Mouse (Mus musculus) neural tube, embryonic 15.5 days (tissue): ENCODE data around the gene Slc24a5. TPM values are rescaled to one million over a fixed set of nuclear protein-coding genes. Genes with fewer than 3 reads are reported as not detected.
"Not testable (repeated sequence)": the region's sequence is repeated elsewhere in the genome, so short reads cannot be mapped to it uniquely, and the experiment has no call there.

Experiments used
- ATAC-seq: fragments of 200-750 bp; cut with Nextera tagmentation; 2 replicates; pipeline ENCODE4 v1.8.0; 2017; ENCODE audit warnings: mild to moderate bottlenecking, moderate TSS enrichment, moderate library complexity; ENCODE audit not compliant: low FRiP score
- H3K27ac ChIP-seq: fragments of 300-500 bp; sonication (generic); replicated peaks from 2 replicates; pipeline ENCODE4 v1.5.1; 2015; ENCODE audit warnings: mild to moderate bottlenecking, inconsistent platforms
- H3K27me3 ChIP-seq: fragments of 300-500 bp; sonication (generic); replicated peaks from 2 replicates; pipeline ENCODE4 v1.6.1; 2015; ENCODE audit warnings: inconsistent platforms
- H3K36me3 ChIP-seq: fragments of 300-500 bp; sonication (generic); 2 replicates; pipeline ENCODE4 v1.6.1; 2015; ENCODE audit warnings: inconsistent platforms
- H3K4me1 ChIP-seq: fragments of 300-500 bp; sonication (generic); 2 replicates; pipeline ENCODE4 v1.6.1; 2015; ENCODE audit warnings: inconsistent platforms
- H3K4me2 ChIP-seq: fragments of 300-500 bp; sonication (generic); 2 replicates; pipeline ENCODE4 v1.6.1; 2015; ENCODE audit warnings: inconsistent platforms, mild to moderate bottlenecking, moderate library complexity
- H3K4me3 ChIP-seq: fragments of 300-500 bp; sonication (generic); replicated peaks from 2 replicates; pipeline ENCODE4 v1.5.1; 2015; ENCODE audit warnings: mild to moderate bottlenecking, inconsistent platforms
- H3K9ac ChIP-seq: fragments of 300-500 bp; sonication (generic); replicated peaks from 2 replicates; pipeline ENCODE4 v1.6.1; 2015; ENCODE audit warnings: mild to moderate bottlenecking, inconsistent platforms
- H3K9me3 ChIP-seq: fragments of 300-500 bp; sonication (generic); replicated peaks from 2 replicates; pipeline ENCODE4 v1.6.1; 2016; ENCODE audit warnings: inconsistent platforms
- WGBS: fragments of 180-500 bp; shearing (Covaris S2); methylation state at CpG from one replicate; pipeline ENCODE4 v1.1.7; 2015; ENCODE audit warnings: mixed read lengths; 5-methylcytosine and 5-hydroxymethylcytosine counted together
- polyA plus RNA-seq: library from polyadenylated mRNA; unstranded; fragments of >200 nt; fragmentation: Nextera tagmentation; extraction: Ambion mirVana; gene quantifications from 2 replicates; pipeline ENCODE4 v1.2.1, GENCODE M21; 2015

Gene Slc24a5
- polyA plus RNA-seq, 1 experiment from 2014 or later: 5.0 TPM

DNA sequence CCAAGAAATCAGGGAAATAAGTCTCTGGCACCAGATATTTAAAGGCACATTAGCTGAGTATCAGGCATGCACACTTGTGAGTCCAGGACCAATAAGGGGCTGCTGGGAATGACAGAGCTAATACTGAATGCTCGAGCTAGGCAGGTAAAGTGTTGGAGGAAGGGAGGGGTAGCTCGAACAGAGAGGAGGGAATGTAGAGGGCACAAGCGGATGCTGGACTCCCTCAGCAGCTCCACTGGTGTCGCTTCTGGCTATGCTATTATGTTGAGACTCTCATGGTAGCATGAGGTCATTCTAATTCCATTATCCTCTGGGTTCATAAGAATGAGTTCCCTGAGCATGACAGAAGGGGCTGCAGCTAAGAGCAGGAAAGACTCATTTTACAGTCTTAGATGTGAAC is 5.0 kb upstream of the Slc24a5 start:
- no peaks in the 10 kb centered on the region for H3K27me3 ChIP-seq
- ATAC-seq: no peak
- H3K9me3 ChIP-seq: no peaks in the 10 kb centered on the region
- no peaks in the 10 kb centered on the region for H3K4me1 ChIP-seq
- WGBS: 64% methylated on average over 4 of the region's 4 CpGs
- no peaks in the 10 kb centered on the region for H3K36me3 ChIP-seq
- H3K4me2 ChIP-seq: no peak overlapping the region
- no peak overlapping the region for H3K4me3 ChIP-seq
- no peak overlapping the region for H3K9ac ChIP-seq
- no peak overlapping the region for H3K27ac ChIP-seq

DNA sequence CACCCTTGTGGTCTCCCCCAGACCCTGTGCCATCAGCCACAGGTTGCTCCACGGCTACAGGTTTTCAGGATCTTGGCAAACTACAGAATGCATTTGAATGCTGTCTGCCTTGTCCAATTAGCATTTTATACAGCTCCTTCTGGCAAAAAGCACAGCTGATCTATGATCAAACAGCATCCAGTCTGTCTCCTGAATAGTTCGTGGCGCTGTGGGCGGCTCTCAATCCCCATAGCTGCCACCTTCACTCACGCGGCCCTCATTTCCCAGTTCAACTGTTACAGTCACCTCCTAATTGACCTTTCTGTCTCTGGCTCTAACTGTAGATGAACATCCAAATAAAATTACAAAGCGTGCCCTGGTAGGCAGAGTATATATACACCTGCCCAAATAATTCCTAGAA is 551 bp upstream of the Slc24a5 start:
- no peak overlapping the region for H3K4me2 ChIP-seq
- H3K4me3 ChIP-seq: no peak overlapping the region
- no peaks in the 10 kb centered on the region for H3K9me3 ChIP-seq
- WGBS: 76% methylated on average over 7 of the region's 7 CpGs
- H3K27ac ChIP-seq: no peak overlapping the region
- H3K4me1 ChIP-seq: no peaks in the 10 kb centered on the region
- no peak for ATAC-seq
- no peaks in the 10 kb centered on the region for H3K27me3 ChIP-seq
- no peaks in the 10 kb centered on the region for H3K36me3 ChIP-seq
- no peak overlapping the region for H3K9ac ChIP-seq

- no peak overlapping the region for H3K4me2 ChIP-seq
- no peaks in the 10 kb centered on the region for H3K4me1 ChIP-seq
- no peak overlapping the region for H3K9ac ChIP-seq
- WGBS: 90% methylated on average over 12 of the region's 12 CpGs
- H3K27me3 ChIP-seq: no peaks in the 10 kb centered on the region
- H3K36me3 ChIP-seq: no peaks in the 10 kb centered on the region
- H3K4me3 ChIP-seq: no peak overlapping the region
- no peak overlapping the region for H3K27ac ChIP-seq
- ATAC-seq: no peak
- no peaks in the 10 kb centered on the region for H3K9me3 ChIP-seq
Observed at GRCm38 (mm10) chr2:125068696-125069095, 772 bp downstream of the Slc24a5 start.

- 84% methylated on average over 3 of the region's 3 CpGs for WGBS
- no peak overlapping the region for H3K4me3 ChIP-seq
- no peak overlapping the region for H3K4me2 ChIP-seq
- no peaks in the 10 kb centered on the region for H3K9me3 ChIP-seq
- H3K9ac ChIP-seq: no peak overlapping the region
- H3K27me3 ChIP-seq: no peaks in the 10 kb centered on the region
- H3K36me3 ChIP-seq: no peaks in the 10 kb centered on the region
- no peak overlapping the region for H3K27ac ChIP-seq
- no peak for ATAC-seq
- H3K4me1 ChIP-seq: no peaks in the 10 kb centered on the region
Observed at GRCm38 (mm10) chr2:125073056-125073780, 5.3 kb downstream of the Slc24a5 start.

GRCm38 (mm10) chr2:125083879-125084278 is 16.0 kb downstream of the Slc24a5 start:
- 0 out of 2 replicates have a peak overlapping the region, but pooled peaks have one; percentile 15 for H3K27ac ChIP-seq
- H3K4me2 ChIP-seq: no peak overlapping the region
- WGBS: 10% methylated on average over 1 of the region's 1 CpGs
- H3K4me3 ChIP-seq: no peak overlapping the region
- no peak overlapping the region for H3K9ac ChIP-seq
- H3K4me1 ChIP-seq: no peaks in the 10 kb centered on the region; the same call in 1 of the 2 replicates
- no peak for ATAC-seq
- no peaks in the 10 kb centered on the region for H3K9me3 ChIP-seq
- H3K27me3 ChIP-seq: no peaks in the 10 kb centered on the region
- peaks cover 31% of the 10 kb centered on the region for H3K36me3 ChIP-seq

DNA sequence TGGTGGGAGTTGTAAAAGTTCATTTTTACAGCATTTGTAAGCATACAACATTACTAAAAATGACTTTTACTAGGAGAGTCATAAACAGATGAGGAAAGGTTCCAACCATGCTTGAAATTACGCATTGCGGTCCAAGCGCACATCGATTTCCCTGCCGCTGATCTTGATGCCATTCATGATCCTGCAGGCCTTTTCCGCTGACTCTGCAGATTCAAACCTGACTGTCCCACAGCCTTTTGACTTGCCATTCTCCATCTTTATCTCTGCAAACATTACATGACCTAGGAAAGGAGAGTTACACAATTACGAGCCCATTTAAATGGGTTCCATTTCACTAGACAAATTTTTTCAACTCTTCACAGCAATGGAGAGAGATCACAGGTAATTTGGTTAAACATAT is 20.8 kb downstream of the Slc24a5 start:
- Histone ChIP-seq H3K9ac (no peak overlapping the region), H3K27me3 (no peaks in the 10 kb centered on the region), H3K4me3 (no peak overlapping the region), H3K36me3 (peaks cover 33% of the 10 kb centered on the region), H3K27ac (no peak overlapping the region), H3K9me3 (no peaks in the 10 kb centered on the region), H3K4me2 (no peak overlapping the region), H3K4me1 (no peaks in the 10 kb centered on the region; the same call in 1 of the 2 replicates)
- 89% methylated on average over 7 of the region's 7 CpGs for WGBS
- ATAC-seq: no peak

DNA sequence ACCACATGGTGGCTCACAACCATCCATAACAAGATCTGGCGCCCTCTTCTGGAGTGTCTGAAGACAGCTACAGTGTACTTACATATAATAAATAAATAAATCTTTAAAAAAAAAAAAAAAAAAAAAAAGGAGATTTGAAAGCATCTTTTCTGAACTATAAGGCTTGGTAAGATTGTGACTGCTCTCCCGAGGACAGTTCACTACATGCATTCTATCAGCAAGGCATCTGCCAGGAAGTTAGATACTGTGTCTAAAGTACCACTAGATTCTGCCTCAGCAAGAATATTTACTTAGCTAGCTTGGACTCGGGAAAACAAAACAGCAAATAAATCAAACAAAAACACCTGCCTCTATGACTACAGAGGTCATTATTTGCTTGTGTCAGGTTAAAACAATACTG is 24.2 kb downstream of the Slc24a5 start:
- not testable (repeated sequence) for H3K4me2 ChIP-seq, H3K27me3 ChIP-seq, H3K4me3 ChIP-seq, H3K9me3 ChIP-seq, ATAC-seq, H3K27ac ChIP-seq, H3K9ac ChIP-seq, H3K4me1 ChIP-seq
- 77% methylated on average over 3 of the region's 3 CpGs for WGBS
- H3K36me3 ChIP-seq: peaks cover 34% of the 10 kb centered on the region

DNA sequence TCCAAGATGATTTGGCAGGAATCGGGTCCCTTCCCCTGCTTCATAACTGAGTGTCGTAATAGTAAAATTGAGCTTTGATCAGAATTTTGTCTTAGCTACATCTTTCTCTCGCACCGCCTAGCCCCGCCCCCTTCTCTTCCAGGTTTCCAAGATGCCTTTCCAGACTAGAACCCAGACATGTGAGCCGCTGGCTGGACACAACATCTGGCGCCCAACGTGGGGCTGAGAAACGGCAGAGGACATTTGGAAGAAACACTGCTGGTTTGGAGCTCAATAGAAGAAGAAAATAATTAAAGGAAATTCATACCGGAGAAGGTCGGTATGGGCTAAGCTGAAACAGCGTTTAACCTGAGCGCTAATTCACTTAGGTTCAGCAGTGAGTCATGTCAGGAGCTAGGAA is 36.6 kb downstream of the Slc24a5 start:
- not testable (repeated sequence) for H3K4me3 ChIP-seq, H3K4me2 ChIP-seq, ATAC-seq, H3K27ac ChIP-seq, H3K27me3 ChIP-seq, H3K4me1 ChIP-seq, H3K9me3 ChIP-seq, H3K9ac ChIP-seq
- WGBS: 97% methylated on average over 13 of the region's 13 CpGs
- peaks cover 36% of the 10 kb centered on the region for H3K36me3 ChIP-seq

DNA sequence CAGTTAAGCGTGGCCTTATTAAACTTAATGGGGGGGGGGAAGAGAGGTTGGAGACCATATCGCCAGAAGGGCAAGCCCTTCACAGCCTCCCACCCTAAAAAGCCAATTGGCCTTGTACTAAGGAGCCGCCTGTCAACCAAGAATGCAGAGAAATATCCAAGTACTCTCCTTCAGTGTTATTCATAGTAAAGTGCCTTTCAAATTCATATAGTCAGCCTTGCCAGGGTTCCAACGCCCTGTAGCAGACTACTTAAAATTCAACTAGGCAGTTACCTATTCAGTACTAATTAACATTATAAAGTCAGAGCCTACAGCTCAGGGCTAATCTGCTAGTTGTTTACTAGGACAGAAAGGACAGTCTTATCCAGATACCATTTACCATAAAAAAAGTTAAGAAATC is 38.6 kb downstream of the Slc24a5 start:
- H3K4me1 ChIP-seq, H3K9ac ChIP-seq, H3K27me3 ChIP-seq, H3K4me3 ChIP-seq, H3K4me2 ChIP-seq, H3K27ac ChIP-seq, H3K9me3 ChIP-seq, ATAC-seq: not testable (repeated sequence)
- WGBS: 91% methylated on average over 4 of the region's 4 CpGs
- H3K36me3 ChIP-seq: peaks cover 34% of the 10 kb centered on the region

- Histone ChIP-seq H3K27ac (no peak overlapping the region), H3K27me3 (no peaks in the 10 kb centered on the region), H3K4me2 (no peak overlapping the region), H3K4me3 (no peak overlapping the region), H3K4me1 (peaks cover 24% of the 10 kb centered on the region), H3K9ac (no peak overlapping the region), H3K36me3 (peaks cover 8% of the 10 kb centered on the region; the same call in 1 of the 2 replicates), H3K9me3 (no peaks in the 10 kb centered on the region)
- WGBS: 72% methylated on average over 6 of the region's 6 CpGs
- ATAC-seq: no peak
Observed at GRCm38 (mm10) chr2:125119381-125120110, 51.6 kb downstream of the Slc24a5 start.

DNA sequence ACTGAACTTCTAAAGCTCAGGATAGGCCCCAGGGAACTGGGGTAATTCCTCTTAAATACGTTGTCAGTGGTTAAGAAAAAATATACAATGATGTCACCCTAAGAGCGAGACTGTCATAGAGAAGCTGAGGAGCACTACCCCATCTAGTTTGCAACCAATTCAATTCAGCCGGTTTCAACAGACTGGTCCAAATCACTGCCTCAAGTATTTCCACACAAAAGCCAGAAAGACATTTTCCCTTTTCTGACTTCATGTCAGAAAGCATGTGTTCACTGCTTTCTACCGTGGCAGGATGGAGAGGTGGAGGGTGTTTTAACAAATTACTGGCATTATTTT is 54.3 kb downstream of the Slc24a5 start:
- H3K9ac ChIP-seq: peak overlapping the region; percentile 83
- H3K4me2 ChIP-seq: peak overlapping the region; percentile 67
- no peaks in the 10 kb centered on the region for H3K36me3 ChIP-seq
- H3K27me3 ChIP-seq: no peaks in the 10 kb centered on the region
- no peaks in the 10 kb centered on the region for H3K9me3 ChIP-seq
- peak; percentile 45; the same call in 1 of the 2 replicates for ATAC-seq
- WGBS: 3% methylated on average over 4 of the region's 4 CpGs
- peak overlapping the region; percentile 62 for H3K4me3 ChIP-seq
- H3K27ac ChIP-seq: peak overlapping the region; percentile 90
- H3K4me1 ChIP-seq: peaks cover 24% of the 10 kb centered on the region
